Mouse (Mus musculus): ENCODE results near the gene Atxn2. TPM values are rescaled to one million over a fixed set of nuclear protein-coding genes. Genes with fewer than 3 reads are reported as not detected.

Gene Atxn2
- polyA plus RNA-seq, 1 experiment from 2014 or later: 53.2 TPM

- Histone ChIP-seq H3K4me1 (peaks cover 5% of the 10 kb centered on the region; the same call in 1 of the 2 replicates), H3K27me3 (no peaks in the 10 kb centered on the region), H3K9ac (no peak overlapping the region), H3K9me3 (no peaks in the 10 kb centered on the region), H3K36me3 (peaks cover 21% of the 10 kb centered on the region), H3K4me2 (no peak overlapping the region), H3K27ac (no peak overlapping the region), H3K4me3 (no peak overlapping the region)
- WGBS: 88% methylated on average over 4 of the region's 4 CpGs
- ATAC-seq (ENCODE audit: insufficient number of reproducible peaks, insufficient read depth, low FRiP score, low TSS enrichment, low read depth): no peak
Observed at GRCm38 (mm10) chr5:121766038-121766773, 55.1 kb downstream of the Atxn2 start.

- Histone ChIP-seq H3K27ac (no peak overlapping the region), H3K9ac (no peak overlapping the region), H3K9me3 (no peaks in the 10 kb centered on the region), H3K4me1 (peaks cover 5% of the 10 kb centered on the region; the same call in 1 of the 2 replicates), H3K27me3 (no peaks in the 10 kb centered on the region), H3K4me2 (no peak overlapping the region), H3K4me3 (no peak overlapping the region), H3K36me3 (peaks cover 33% of the 10 kb centered on the region)
- WGBS: 83% methylated on average over 2 of the region's 2 CpGs
- ATAC-seq (ENCODE audit: insufficient number of reproducible peaks, insufficient read depth, low FRiP score, low TSS enrichment, low read depth): no peak
Observed at GRCm38 (mm10) chr5:121767564-121767963, 56.4 kb downstream of the Atxn2 start.

GRCm38 (mm10) chr5:121769827-121770226, 58.7 kb downstream of the Atxn2 start:
- Histone ChIP-seq H3K4me1 (peaks cover 5% of the 10 kb centered on the region; the same call in 1 of the 2 replicates), H3K9me3 (no peaks in the 10 kb centered on the region), H3K27ac (no peak overlapping the region), H3K27me3 (no peaks in the 10 kb centered on the region), H3K4me2 (no peak overlapping the region), H3K36me3 (peaks cover 44% of the 10 kb centered on the region), H3K4me3 (no peak overlapping the region), H3K9ac (no peak overlapping the region)
- no peak for ATAC-seq (ENCODE audit: insufficient number of reproducible peaks, insufficient read depth, low FRiP score, low TSS enrichment, low read depth)
- WGBS: 83% methylated on average over 7 of the region's 7 CpGs

GRCm38 (mm10) chr5:121771611-121772010, 60.5 kb downstream of the Atxn2 start:
- no peaks in the 10 kb centered on the region for H3K9me3 ChIP-seq
- H3K4me2 ChIP-seq: no peak overlapping the region
- no peak overlapping the region for H3K27ac ChIP-seq
- peaks cover 5% of the 10 kb centered on the region; the same call in 1 of the 2 replicates for H3K4me1 ChIP-seq
- 87% methylated on average over 3 of the region's 3 CpGs for WGBS
- no peaks in the 10 kb centered on the region for H3K27me3 ChIP-seq
- H3K4me3 ChIP-seq: no peak overlapping the region
- no peak for ATAC-seq (ENCODE audit: insufficient number of reproducible peaks, insufficient read depth, low FRiP score, low TSS enrichment, low read depth)
- H3K9ac ChIP-seq: no peak overlapping the region
- H3K36me3 ChIP-seq: peaks cover 52% of the 10 kb centered on the region

- 79% methylated on average over 7 of the region's 7 CpGs for WGBS
- H3K27me3 ChIP-seq: no peaks in the 10 kb centered on the region
- no peaks in the 10 kb centered on the region for H3K4me1 ChIP-seq
- no peak overlapping the region for H3K9ac ChIP-seq
- peaks cover 67% of the 10 kb centered on the region for H3K36me3 ChIP-seq
- H3K27ac ChIP-seq: no peak overlapping the region
- no peak overlapping the region for H3K4me2 ChIP-seq
- no peak for ATAC-seq (ENCODE audit: insufficient number of reproducible peaks, insufficient read depth, low FRiP score, low TSS enrichment, low read depth)
- no peaks in the 10 kb centered on the region for H3K9me3 ChIP-seq
- H3K4me3 ChIP-seq: no peak overlapping the region
Observed at GRCm38 (mm10) chr5:121778485-121779119, 67.5 kb downstream of the Atxn2 start.

- H3K9me3 ChIP-seq: no peaks in the 10 kb centered on the region
- no peak overlapping the region for H3K27ac ChIP-seq
- H3K4me2 ChIP-seq: no peak overlapping the region
- no peak overlapping the region for H3K9ac ChIP-seq
- no peaks in the 10 kb centered on the region for H3K27me3 ChIP-seq
- H3K4me1 ChIP-seq: no peaks in the 10 kb centered on the region
- peaks cover 68% of the 10 kb centered on the region for H3K36me3 ChIP-seq
- no peak for ATAC-seq (ENCODE audit: insufficient number of reproducible peaks, insufficient read depth, low FRiP score, low TSS enrichment, low read depth)
- WGBS: 88% methylated on average over 5 of the region's 5 CpGs
- no peak overlapping the region for H3K4me3 ChIP-seq
Observed at GRCm38 (mm10) chr5:121780180-121780579, 69.0 kb downstream of the Atxn2 start.

GRCm38 (mm10) chr5:121782467-121782866, 71.3 kb downstream of the Atxn2 start:
- Histone ChIP-seq H3K36me3 (peaks cover 73% of the 10 kb centered on the region), H3K27ac (no peak overlapping the region), H3K4me2 (no peak overlapping the region), H3K27me3 (no peaks in the 10 kb centered on the region), H3K9me3 (no peaks in the 10 kb centered on the region), H3K9ac (no peak overlapping the region), H3K4me3 (no peak overlapping the region), H3K4me1 (no peaks in the 10 kb centered on the region)
- WGBS: 67% methylated on average over 4 of the region's 4 CpGs
- no peak for ATAC-seq (ENCODE audit: insufficient number of reproducible peaks, insufficient read depth, low FRiP score, low TSS enrichment, low read depth)

GRCm38 (mm10) chr5:121783862-121784500, 72.8 kb downstream of the Atxn2 start:
- ATAC-seq (ENCODE audit: insufficient number of reproducible peaks, insufficient read depth, low FRiP score, low TSS enrichment, low read depth): no peak
- Histone ChIP-seq H3K4me1 (no peaks in the 10 kb centered on the region), H3K36me3 (peaks cover 70% of the 10 kb centered on the region), H3K4me3 (no peak overlapping the region), H3K9ac (no peak overlapping the region), H3K4me2 (no peak overlapping the region), H3K27me3 (no peaks in the 10 kb centered on the region), H3K9me3 (no peaks in the 10 kb centered on the region), H3K27ac (no peak overlapping the region)
- 79% methylated on average over 10 of the region's 10 CpGs for WGBS

- no peaks in the 10 kb centered on the region for H3K9me3 ChIP-seq
- 86% methylated on average over 5 of the region's 5 CpGs for WGBS
- no peak overlapping the region for H3K9ac ChIP-seq
- H3K27me3 ChIP-seq: no peaks in the 10 kb centered on the region
- peaks cover 71% of the 10 kb centered on the region for H3K36me3 ChIP-seq
- H3K4me2 ChIP-seq: no peak overlapping the region
- no peak for ATAC-seq (ENCODE audit: insufficient number of reproducible peaks, insufficient read depth, low FRiP score, low TSS enrichment, low read depth)
- no peaks in the 10 kb centered on the region for H3K4me1 ChIP-seq
- no peak overlapping the region for H3K27ac ChIP-seq
- no peak overlapping the region for H3K4me3 ChIP-seq
Observed at GRCm38 (mm10) chr5:121791026-121791425, 79.9 kb downstream of the Atxn2 start.

GRCm38 (mm10) chr5:121795800-121796199, 84.7 kb downstream of the Atxn2 start:
- H3K9me3 ChIP-seq: no peaks in the 10 kb centered on the region
- no peak overlapping the region for H3K9ac ChIP-seq
- no peaks in the 10 kb centered on the region for H3K4me1 ChIP-seq
- H3K36me3 ChIP-seq: peaks cover 73% of the 10 kb centered on the region
- H3K4me2 ChIP-seq: no peak overlapping the region
- 85% methylated on average over 3 of the region's 3 CpGs for WGBS
- H3K27ac ChIP-seq: no peak overlapping the region
- no peak overlapping the region for H3K4me3 ChIP-seq
- ATAC-seq (ENCODE audit: insufficient number of reproducible peaks, insufficient read depth, low FRiP score, low TSS enrichment, low read depth): no peak
- H3K27me3 ChIP-seq: no peaks in the 10 kb centered on the region

GRCm38 (mm10) chr5:121798447-121798846, 87.3 kb downstream of the Atxn2 start:
- Histone ChIP-seq H3K4me3 (no peak overlapping the region), H3K4me2 (no peak overlapping the region), H3K4me1 (no peaks in the 10 kb centered on the region), H3K27me3 (no peaks in the 10 kb centered on the region), H3K9me3 (no peaks in the 10 kb centered on the region), H3K36me3 (peaks cover 83% of the 10 kb centered on the region), H3K27ac (no peak overlapping the region), H3K9ac (no peak overlapping the region)
- 96% methylated on average over 2 of the region's 2 CpGs for WGBS
- no peak for ATAC-seq (ENCODE audit: insufficient number of reproducible peaks, insufficient read depth, low FRiP score, low TSS enrichment, low read depth)

All from embryonic facial prominence, embryonic 13.5 days (tissue).